Mouse (Mus musculus): ENCODE measurements around the gene Psd. TPM values are rescaled to one million over a fixed set of nuclear protein-coding genes. Genes with fewer than 3 reads are reported as not detected.
A peak's percentile ranks its signal among the peaks of the same experiment; 100 is the strongest.

The Psd gene
- polyA plus RNA-seq, 1 experiment from 2014 or later: 7.1 TPM

DNA sequence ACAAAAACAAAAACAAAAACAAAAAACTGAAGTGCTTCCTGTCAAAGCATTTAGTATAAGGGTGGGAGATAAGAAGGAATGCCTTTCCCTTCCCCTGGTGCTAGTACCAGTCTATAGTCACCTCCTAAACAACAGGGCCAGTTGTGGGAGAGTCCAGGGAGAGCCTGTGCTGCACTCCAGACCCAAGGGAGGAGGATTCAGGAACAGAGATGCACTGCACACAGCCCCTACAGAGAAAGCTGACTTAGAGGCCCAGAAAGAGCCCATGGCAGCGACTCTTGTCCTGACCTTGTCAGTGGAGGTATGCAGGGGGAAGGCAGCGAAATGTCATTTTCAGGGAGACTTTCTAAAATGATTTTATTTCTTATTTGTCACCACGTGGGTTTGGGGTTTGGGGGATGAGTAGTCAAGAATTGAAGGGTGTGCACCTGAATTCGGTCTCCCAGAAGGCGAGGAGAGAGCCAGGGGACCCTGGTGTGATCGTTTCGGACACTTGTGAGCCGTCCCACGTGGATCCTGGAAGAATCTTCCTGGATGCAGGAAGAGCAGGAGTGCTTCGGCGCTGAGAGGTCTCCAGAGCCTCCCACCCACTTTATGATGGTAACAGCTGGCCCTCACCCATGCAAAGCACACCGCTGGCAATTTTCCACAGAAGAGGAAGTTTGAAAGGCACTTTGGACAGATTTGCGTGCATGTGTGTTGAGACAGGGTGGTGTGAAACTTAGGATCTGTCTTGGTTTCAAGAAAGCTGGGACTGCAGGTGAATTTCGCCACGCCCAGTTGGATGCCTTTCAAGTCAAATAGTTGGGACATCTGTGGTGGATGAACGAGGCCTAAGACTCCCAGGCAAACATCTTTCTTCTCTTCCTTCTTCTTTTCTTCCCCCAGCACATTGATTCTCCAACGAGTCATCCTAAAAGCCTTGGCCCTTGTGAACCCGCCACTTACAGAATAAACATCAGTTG, 23.4 kb downstream of the Psd start:
- WGBS (ENCODE audit: insufficient replicate concordance): 48% methylated on average over 18 of the region's 18 CpGs
- DNase-seq: no peak
- peak overlapping the region; percentile 84 for H3K9ac ChIP-seq

DNA sequence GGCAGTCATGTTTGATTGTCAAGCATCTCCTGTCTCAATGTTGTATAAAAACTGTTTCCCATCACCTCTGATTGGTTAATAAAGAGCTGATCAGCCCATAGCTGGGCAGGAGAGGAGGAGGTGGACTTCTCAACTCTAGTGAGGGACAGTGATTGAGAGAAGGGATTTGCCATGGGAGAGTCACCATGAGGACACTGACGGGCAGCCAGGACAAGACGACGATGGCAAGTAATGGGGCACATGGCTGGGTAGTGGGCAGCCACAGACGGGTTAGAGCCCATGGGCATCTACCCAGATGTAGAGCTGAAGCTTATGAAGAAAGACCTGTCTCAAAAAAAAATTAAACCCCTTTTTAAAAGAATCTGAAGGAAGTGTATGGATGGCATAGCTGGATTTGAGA, 24.4 kb downstream of the Psd start:
- peaks cover 34% of the 10 kb centered on the region for H3K4me1 ChIP-seq (replicated peaks)
- no peak for DNase-seq
- 88% methylated on average over 4 of the region's 4 CpGs for WGBS (ENCODE audit: insufficient replicate concordance)
- no peak overlapping the region for H3K4me2 ChIP-seq
- H3K27me3 ChIP-seq: peaks cover 17% of the 10 kb centered on the region
- H3K27ac ChIP-seq: no peak overlapping the region
- no peaks in the 10 kb centered on the region for H3K9me3 ChIP-seq (replicated peaks)
- no peak for ATAC-seq (ENCODE audit: low read depth)
- no peak overlapping the region for H3K9ac ChIP-seq
- H3K36me3 ChIP-seq: peaks cover 4% of the 10 kb centered on the region
- no peak overlapping the region for H3K4me3 ChIP-seq (replicated peaks)

More for the DNA sequence above, 23.4 kb downstream of the Psd start:
- peak overlapping the region; percentile 98 for H3K4me2 ChIP-seq
- peaks cover 8% of the 10 kb centered on the region for H3K36me3 ChIP-seq
- no peak for ATAC-seq (ENCODE audit: low read depth)
- H3K9me3 ChIP-seq (replicated peaks): no peaks in the 10 kb centered on the region
- H3K4me1 ChIP-seq (replicated peaks): peaks cover 38% of the 10 kb centered on the region
- H3K27me3 ChIP-seq: peaks cover 24% of the 10 kb centered on the region; the same call in 1 of the 2 replicates
- H3K4me3 ChIP-seq (replicated peaks): peak overlapping the region; percentile 83
- no peak overlapping the region for H3K27ac ChIP-seq

DNA sequence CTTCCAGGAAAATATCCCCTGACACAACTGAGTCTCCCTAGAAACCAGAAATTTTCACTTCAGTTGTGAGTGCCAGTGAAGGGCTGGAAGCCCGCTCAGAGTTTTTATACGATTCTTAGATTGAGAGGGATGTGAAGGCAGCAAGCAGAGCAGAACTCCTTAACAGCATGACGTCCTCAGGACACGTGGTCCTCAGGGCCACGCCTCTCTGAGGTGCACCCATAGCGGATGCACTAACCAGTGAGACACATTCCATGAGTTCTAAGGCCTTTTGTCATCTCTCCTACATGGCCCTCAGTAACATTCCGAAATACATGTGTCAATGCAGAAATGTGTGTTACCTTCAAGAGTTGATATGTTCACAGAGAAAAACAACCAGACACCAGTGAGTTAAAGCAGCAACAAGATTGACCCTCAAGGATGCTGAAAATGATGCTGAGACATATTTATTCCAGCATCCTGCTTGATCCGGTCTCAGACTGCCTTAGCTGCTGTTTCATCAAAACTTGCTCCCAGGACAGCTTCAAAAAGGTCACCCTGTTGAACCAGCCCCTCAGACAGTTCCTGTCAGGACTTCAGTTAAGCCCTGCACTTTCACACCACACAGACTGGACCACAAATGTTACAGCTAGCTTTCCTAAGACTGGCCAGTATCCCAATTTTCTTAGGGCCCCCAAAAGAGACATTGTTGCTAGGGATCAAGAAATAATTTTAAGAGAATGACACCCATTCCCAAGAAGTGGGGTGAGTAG, 26.5 kb downstream of the Psd start:
- Histone ChIP-seq H3K36me3 (no peaks in the 10 kb centered on the region), H3K4me1 (replicated peaks) (peaks cover 19% of the 10 kb centered on the region), H3K9me3 (replicated peaks) (no peaks in the 10 kb centered on the region), H3K4me3 (replicated peaks) (no peak overlapping the region), H3K27ac (no peak overlapping the region), H3K27me3 (peaks cover 15% of the 10 kb centered on the region), H3K4me2 (no peak overlapping the region), H3K9ac (no peak overlapping the region)
- 34% methylated on average over 8 of the region's 8 CpGs for WGBS (ENCODE audit: insufficient replicate concordance)
- ATAC-seq (ENCODE audit: low read depth) (no peak), DNase-seq (no peak)

DNA sequence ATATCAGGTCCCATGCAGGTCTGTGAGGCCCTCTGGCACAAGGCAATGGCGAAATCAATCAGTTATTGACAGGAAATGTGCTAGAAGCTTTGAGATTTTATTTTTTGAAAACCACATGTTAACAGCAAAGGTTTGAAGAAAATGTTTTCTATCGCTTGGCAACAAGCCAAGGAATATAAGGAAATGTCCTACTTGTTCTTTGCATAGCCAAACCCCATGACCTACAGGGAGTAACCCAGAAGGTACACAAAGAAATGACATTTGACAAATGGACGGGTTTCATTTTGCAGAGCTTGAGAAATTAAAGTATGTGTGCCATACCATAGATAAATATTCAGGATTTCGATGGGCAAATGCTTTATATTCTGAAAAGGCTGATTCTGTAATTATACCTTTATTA, 30.0 kb downstream of the Psd start:
- no peak for ATAC-seq (ENCODE audit: low read depth)
- Histone ChIP-seq H3K9ac (no peak overlapping the region), H3K27me3 (peaks cover 36% of the 10 kb centered on the region), H3K4me1 (replicated peaks) (no peaks in the 10 kb centered on the region), H3K4me3 (replicated peaks) (no peak overlapping the region), H3K36me3 (no peaks in the 10 kb centered on the region), H3K27ac (no peak overlapping the region), H3K9me3 (replicated peaks) (no peaks in the 10 kb centered on the region), H3K4me2 (no peak overlapping the region)
- 46% methylated on average over 4 of the region's 4 CpGs for WGBS (ENCODE audit: insufficient replicate concordance)
- DNase-seq: no peak

DNA sequence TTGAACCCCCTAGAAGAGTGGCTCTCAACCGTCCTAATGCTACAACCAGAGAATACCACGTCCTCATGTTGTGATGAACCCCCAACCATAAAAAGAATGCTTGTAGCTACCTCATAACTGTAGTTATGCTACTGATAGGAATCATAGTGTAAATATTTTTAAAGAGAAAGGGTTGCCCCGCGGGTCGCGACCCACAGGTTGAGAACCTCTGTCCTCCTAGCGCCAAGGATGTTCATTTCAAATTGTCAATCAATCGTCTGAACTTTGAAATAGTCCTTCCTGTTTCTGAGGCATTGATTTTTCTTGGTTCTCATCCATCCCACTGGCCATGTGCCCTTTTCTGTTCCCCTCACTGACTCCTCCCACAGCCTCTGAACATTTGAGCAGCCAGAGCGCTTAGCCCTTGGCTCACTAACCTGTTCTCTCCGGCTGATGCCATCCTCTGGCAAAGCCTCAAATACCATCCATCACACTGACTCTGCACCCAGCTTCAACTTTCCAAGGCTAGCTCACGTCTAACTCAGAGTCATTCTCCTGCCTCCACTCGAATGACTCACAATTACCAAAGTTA, 36.3 kb downstream of the Psd start:
- no peak for DNase-seq
- no peak for ATAC-seq (ENCODE audit: low read depth)
- WGBS (ENCODE audit: insufficient replicate concordance): 48% methylated on average over 12 of the region's 12 CpGs

DNA sequence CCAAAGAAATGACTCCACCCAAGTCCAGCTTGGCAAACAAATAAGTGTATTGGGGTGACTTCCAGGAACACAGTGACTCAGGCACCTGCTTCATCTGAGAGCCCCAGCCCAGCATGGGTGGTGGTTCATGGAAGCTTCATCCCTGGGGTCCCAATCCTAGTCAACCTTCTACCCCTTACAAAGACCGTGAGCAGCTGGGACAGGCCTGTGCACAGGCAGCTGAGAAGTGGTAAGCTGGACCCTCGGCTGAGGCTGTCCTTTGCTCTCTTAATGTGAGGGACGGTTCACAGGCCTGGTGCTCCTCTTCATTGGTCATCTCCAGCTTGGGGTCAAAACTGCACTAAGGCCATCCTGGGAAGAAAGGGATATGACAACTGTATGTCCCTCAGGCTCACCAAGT, 39.4 kb downstream of the Psd start:
- Histone ChIP-seq H3K4me1 (replicated peaks) (no peaks in the 10 kb centered on the region), H3K9ac (no peak overlapping the region), H3K27ac (no peak overlapping the region), H3K9me3 (replicated peaks) (no peaks in the 10 kb centered on the region), H3K4me2 (no peak overlapping the region), H3K4me3 (replicated peaks) (no peak overlapping the region), H3K36me3 (peaks cover 39% of the 10 kb centered on the region), H3K27me3 (peaks cover 12% of the 10 kb centered on the region)
- no peak for ATAC-seq (ENCODE audit: low read depth)
- no peak for DNase-seq
- WGBS (ENCODE audit: insufficient replicate concordance): 66% methylated on average over 3 of the region's 3 CpGs

More for the DNA sequence above, 36.3 kb downstream of the Psd start:
- no peak overlapping the region for H3K4me3 ChIP-seq (replicated peaks)
- no peak overlapping the region for H3K27ac ChIP-seq
- H3K9ac ChIP-seq: no peak overlapping the region
- no peaks in the 10 kb centered on the region for H3K4me1 ChIP-seq (replicated peaks)
- H3K4me2 ChIP-seq: no peak overlapping the region
- H3K36me3 ChIP-seq: peaks cover 12% of the 10 kb centered on the region
- H3K27me3 ChIP-seq: peaks cover 27% of the 10 kb centered on the region
- no peaks in the 10 kb centered on the region for H3K9me3 ChIP-seq (replicated peaks)

DNA sequence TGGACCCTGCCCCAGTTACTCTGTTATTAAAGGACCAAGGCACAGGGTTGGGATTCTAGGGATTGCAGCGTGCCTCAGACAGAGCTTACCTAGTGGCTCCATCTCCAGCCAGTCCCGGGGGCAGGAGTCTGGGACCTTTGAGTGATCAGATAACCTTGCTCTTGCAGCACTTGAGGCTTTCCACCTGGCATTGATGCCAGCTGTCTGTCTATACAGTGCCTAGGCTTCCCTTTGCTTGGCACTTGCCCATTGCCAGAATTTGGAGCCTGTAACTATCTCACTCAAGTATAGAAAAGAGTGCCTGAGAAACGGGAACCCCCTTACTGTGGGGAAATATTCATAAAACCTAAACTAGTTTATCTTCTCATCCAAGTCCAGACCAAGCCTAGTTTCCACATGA, 40.0 kb downstream of the Psd start:
- Histone ChIP-seq H3K4me1 (replicated peaks) (no peaks in the 10 kb centered on the region), H3K36me3 (peaks cover 46% of the 10 kb centered on the region), H3K27me3 (0 out of 2 replicates have a peak, but pooled peaks cover 6% of the 10 kb centered on the region), H3K4me3 (replicated peaks) (no peak overlapping the region), H3K9me3 (replicated peaks) (no peaks in the 10 kb centered on the region), H3K27ac (no peak overlapping the region), H3K9ac (no peak overlapping the region), H3K4me2 (no peak overlapping the region)
- DNase-seq (no peak), ATAC-seq (ENCODE audit: low read depth) (no peak)
- WGBS (ENCODE audit: insufficient replicate concordance): 75% methylated on average over 3 of the region's 3 CpGs

DNA sequence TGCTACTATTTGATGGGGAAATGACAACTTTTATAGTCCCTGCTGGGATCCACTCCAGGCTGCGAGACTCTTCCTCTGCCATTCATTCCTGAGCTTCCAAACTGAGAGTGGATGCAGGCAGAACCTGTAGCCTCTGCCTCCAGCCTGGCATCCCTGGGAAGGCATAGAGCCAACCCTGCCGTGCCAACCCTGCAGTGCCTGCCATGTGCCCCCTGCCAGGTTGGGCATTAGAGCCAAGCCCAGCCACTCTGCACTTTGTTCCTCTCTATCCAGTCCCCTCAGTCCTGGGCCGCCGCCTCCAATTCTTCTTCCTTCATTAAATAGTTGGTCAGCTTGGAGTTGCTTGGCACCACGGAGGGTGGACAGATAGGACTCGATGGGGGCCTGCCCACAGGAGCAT, 40.9 kb downstream of the Psd start:
- H3K4me1 ChIP-seq (replicated peaks): no peaks in the 10 kb centered on the region
- no peak overlapping the region for H3K27ac ChIP-seq
- no peak overlapping the region for H3K9ac ChIP-seq
- H3K4me3 ChIP-seq (replicated peaks): no peak overlapping the region
- H3K27me3 ChIP-seq: 0 out of 2 replicates have a peak, but pooled peaks cover under 1% of the 10 kb centered on the region
- no peak for DNase-seq
- ATAC-seq (ENCODE audit: low read depth): no peak
- no peak overlapping the region for H3K4me2 ChIP-seq
- peaks cover 54% of the 10 kb centered on the region for H3K36me3 ChIP-seq
- H3K9me3 ChIP-seq (replicated peaks): no peaks in the 10 kb centered on the region
- WGBS (ENCODE audit: insufficient replicate concordance): 83% methylated on average over 6 of the region's 6 CpGs

DNA sequence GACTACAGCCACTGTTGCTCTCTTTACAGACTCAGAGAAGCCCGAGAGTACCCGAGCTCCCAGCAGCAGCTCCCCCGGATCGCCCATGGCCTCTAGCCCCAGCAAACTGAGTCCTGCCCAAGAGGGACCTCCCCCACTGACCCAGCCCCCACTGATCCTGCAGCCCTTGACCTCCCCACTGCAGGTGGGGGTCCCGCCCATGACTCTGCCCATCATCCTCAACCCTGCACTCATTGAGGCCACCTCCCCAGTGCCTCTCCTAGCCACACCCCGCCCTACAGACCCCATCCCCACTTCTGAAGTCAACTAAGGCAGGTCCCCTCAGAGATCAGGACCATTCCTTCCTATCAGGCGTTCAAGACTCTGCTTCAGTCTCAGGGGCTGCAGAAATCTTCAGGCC, 41.3 kb downstream of the Psd start:
- no peak overlapping the region for H3K9ac ChIP-seq
- peaks cover 57% of the 10 kb centered on the region for H3K36me3 ChIP-seq
- H3K4me3 ChIP-seq (replicated peaks): no peak overlapping the region
- ATAC-seq (ENCODE audit: low read depth) (no peak), DNase-seq (no peak)
- WGBS (ENCODE audit: insufficient replicate concordance): 70% methylated on average over 7 of the region's 7 CpGs
- H3K4me1 ChIP-seq (replicated peaks): no peaks in the 10 kb centered on the region
- no peak overlapping the region for H3K4me2 ChIP-seq
- H3K9me3 ChIP-seq (replicated peaks): no peaks in the 10 kb centered on the region
- H3K27ac ChIP-seq: no peak overlapping the region
- no peaks in the 10 kb centered on the region for H3K27me3 ChIP-seq

DNA sequence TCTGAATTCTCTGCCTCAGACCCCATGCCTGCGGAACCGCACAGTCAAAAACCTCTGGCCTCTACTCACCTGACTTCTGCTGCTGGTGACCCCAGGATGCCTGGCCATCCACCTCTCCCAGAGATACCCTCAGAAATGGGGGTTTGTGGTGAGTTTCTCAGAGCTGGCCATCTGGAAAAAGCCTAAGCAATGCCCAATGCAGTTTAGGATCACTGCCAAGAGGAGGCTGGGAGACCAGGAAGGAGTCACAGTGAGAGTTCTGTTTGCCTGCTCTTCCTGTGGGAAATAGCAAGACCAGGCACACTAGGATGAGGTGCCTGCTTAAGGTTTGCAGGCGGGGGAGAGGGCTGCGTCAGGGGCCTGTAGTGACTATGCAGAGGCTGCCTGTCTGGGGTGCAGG, 42.3 kb downstream of the Psd start:
- no peak overlapping the region for H3K4me2 ChIP-seq
- no peaks in the 10 kb centered on the region for H3K9me3 ChIP-seq (replicated peaks)
- ATAC-seq (ENCODE audit: low read depth) (no peak), DNase-seq (no peak)
- H3K4me1 ChIP-seq (replicated peaks): no peaks in the 10 kb centered on the region
- 87% methylated on average over 4 of the region's 4 CpGs for WGBS (ENCODE audit: insufficient replicate concordance)
- H3K27ac ChIP-seq: no peak overlapping the region
- peaks cover 66% of the 10 kb centered on the region for H3K36me3 ChIP-seq
- no peak overlapping the region for H3K9ac ChIP-seq
- no peak overlapping the region for H3K4me3 ChIP-seq (replicated peaks)
- H3K27me3 ChIP-seq: no peaks in the 10 kb centered on the region

DNA sequence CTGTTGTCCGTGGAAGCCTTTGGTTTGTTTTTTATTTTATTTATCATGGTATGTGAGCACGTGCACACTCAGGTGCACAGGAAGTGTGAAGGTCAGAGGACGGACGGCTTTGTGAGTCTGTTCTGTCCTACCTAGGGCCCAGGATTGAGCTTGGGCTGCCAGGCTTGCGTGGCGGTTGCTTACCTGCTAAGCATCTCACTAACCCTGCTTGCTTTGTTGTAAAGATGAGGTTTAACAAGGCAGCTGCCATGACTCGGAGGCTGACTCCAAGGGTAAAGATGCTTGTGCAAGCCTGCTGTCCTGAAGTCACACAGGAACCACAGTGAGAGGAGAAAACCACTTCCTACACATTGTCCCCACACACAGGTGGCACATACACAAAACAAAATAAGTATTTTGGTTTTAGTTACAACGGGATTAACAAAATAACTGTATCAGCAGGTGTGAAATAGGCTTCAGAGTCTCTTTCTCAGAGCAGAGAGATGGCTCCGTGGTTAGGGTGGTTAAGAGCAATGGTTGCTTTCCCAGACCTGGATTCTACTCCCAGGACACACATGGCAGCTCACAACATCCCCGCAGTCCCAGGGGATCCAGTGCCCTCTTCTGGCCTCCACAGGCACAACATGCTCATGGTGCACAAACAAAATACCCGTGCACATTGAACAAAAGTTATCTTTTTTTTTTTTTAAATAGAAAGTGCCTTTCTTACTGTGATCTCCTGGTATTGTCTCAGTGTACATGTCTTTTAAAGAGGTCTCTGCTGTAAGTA, 44.7 kb downstream of the Psd start:
- no peak overlapping the region for H3K27ac ChIP-seq
- H3K4me2 ChIP-seq: no peak overlapping the region
- no peak for ATAC-seq (ENCODE audit: low read depth)
- H3K4me3 ChIP-seq (replicated peaks): no peak overlapping the region
- no peak for DNase-seq
- WGBS (ENCODE audit: insufficient replicate concordance): 85% methylated on average over 11 of the region's 11 CpGs
- no peaks in the 10 kb centered on the region for H3K27me3 ChIP-seq
- H3K36me3 ChIP-seq: peaks cover 77% of the 10 kb centered on the region
- no peaks in the 10 kb centered on the region for H3K4me1 ChIP-seq (replicated peaks)
- H3K9ac ChIP-seq: no peak overlapping the region
- no peaks in the 10 kb centered on the region for H3K9me3 ChIP-seq (replicated peaks)
